Mouse (Mus musculus) neural tube, embryonic 10.5 days (tissue): ENCODE measurements around the gene Fam166b.

ENCODE experiments used
- DNase-seq: peaks from one replicate; pipeline ENCODE4 v3.0.0-alpha.2; 2017; ENCODE audit warnings: low spot score; ENCODE audit errors: extremely low spot score

Gene Fam166b

GRCm38 (mm10) chr4:43428180-43428861 lies 613 bp downstream of the Fam166b start:
- DNase-seq = no peak

GRCm38 (mm10) chr4:43427501-43428179 lies 1.3 kb downstream of the Fam166b start:
- DNase-seq = peak; percentile 27

- DNase-seq = no peak
Observed at GRCm38 (mm10) chr4:43426487-43426886, 2.4 kb downstream of the Fam166b start.

GRCm38 (mm10) chr4:43425648-43426380 lies 3.1 kb downstream of the Fam166b start:
- DNase-seq = peak; percentile 28

- peak; percentile 24 for DNase-seq
Observed at GRCm38 (mm10) chr4:43425197-43425596, 3.7 kb downstream of the Fam166b start.

- no peak for DNase-seq
Observed at GRCm38 (mm10) chr4:43424072-43424471, 4.9 kb downstream of the Fam166b start.

GRCm38 (mm10) chr4:43423267-43423934 lies 5.5 kb downstream of the Fam166b start:
- DNase-seq = no peak

GRCm38 (mm10) chr4:43421632-43422240 lies 7.2 kb downstream of the Fam166b start:
- DNase-seq = no peak

- DNase-seq = peak; percentile 78
Observed at GRCm38 (mm10) chr4:43420305-43420704, 8.6 kb downstream of the Fam166b start.

GRCm38 (mm10) chr4:43419801-43420281 lies 9.1 kb downstream of the Fam166b start:
- no peak for DNase-seq

- no peak for DNase-seq
Observed at GRCm38 (mm10) chr4:43418973-43419656, 9.8 kb downstream of the Fam166b start.

- no peak for DNase-seq
Observed at GRCm38 (mm10) chr4:43418450-43418849, 10.5 kb downstream of the Fam166b start.

GRCm38 (mm10) chr4:43417269-43418062 lies 11.5 kb downstream of the Fam166b start:
- no peak for DNase-seq

GRCm38 (mm10) chr4:43416071-43416490 lies 12.9 kb downstream of the Fam166b start:
- no peak for DNase-seq

- no peak for DNase-seq
Observed at GRCm38 (mm10) chr4:43415221-43416070, 13.5 kb downstream of the Fam166b start.

GRCm38 (mm10) chr4:43414761-43415160 lies 14.2 kb downstream of the Fam166b start:
- no peak for DNase-seq

- no peak for DNase-seq
Observed at GRCm38 (mm10) chr4:43407071-43407920, 21.6 kb downstream of the Fam166b start.
